Mouse (Mus musculus) 416B (cell line): Measurements from ENCODE around the gene Pxylp1.

Experiments used
- DNase-seq: peaks from one replicate; pipeline ENCODE4 v3.0.0; 2011; ENCODE audit warnings: low read depth

Pxylp1 gene

GRCm38 (mm10) chr9:96892546-96892945 is at the start of gene Pxylp1:
Gene Pxylp1, minus strand, starts transcription at chr9:96892669.
- DNase-seq: no peak

- DNase-seq: no peak
These were observed 46.4 kb upstream of the Pxylp1 start for GRCm38 (mm10) chr9:96938887-96939286.

GRCm38 (mm10) chr9:96936427-96936826 is 44.0 kb upstream of the Pxylp1 start:
- DNase-seq: peak; percentile 70

GRCm38 (mm10) chr9:96935556-96936300 is 43.3 kb upstream of the Pxylp1 start:
- peak; percentile 92 for DNase-seq

GRCm38 (mm10) chr9:96934816-96935215 is 42.3 kb upstream of the Pxylp1 start:
- DNase-seq: peak; percentile 14

GRCm38 (mm10) chr9:96932751-96933150 is 40.3 kb upstream of the Pxylp1 start:
- DNase-seq: no peak

GRCm38 (mm10) chr9:96923577-96924316 is 31.3 kb upstream of the Pxylp1 start:
- DNase-seq: no peak

- no peak for DNase-seq
These were observed 30.6 kb upstream of the Pxylp1 start for GRCm38 (mm10) chr9:96923119-96923518.

GRCm38 (mm10) chr9:96916620-96917538 is 24.4 kb upstream of the Pxylp1 start:
- DNase-seq: peak; percentile 93

GRCm38 (mm10) chr9:96916076-96916475 is 23.6 kb upstream of the Pxylp1 start:
- no peak for DNase-seq

- no peak for DNase-seq
These were observed 22.4 kb upstream of the Pxylp1 start for GRCm38 (mm10) chr9:96914851-96915250.

GRCm38 (mm10) chr9:96914005-96914404 is 21.5 kb upstream of the Pxylp1 start:
- no peak for DNase-seq

GRCm38 (mm10) chr9:96909503-96909902 is 17.0 kb upstream of the Pxylp1 start:
- DNase-seq: no peak

- no peak for DNase-seq
These were observed 16.3 kb upstream of the Pxylp1 start for GRCm38 (mm10) chr9:96908737-96909136.

GRCm38 (mm10) chr9:96904360-96905355 is 12.2 kb upstream of the Pxylp1 start:
- peak; percentile 59 for DNase-seq

GRCm38 (mm10) chr9:96899717-96900116 is 7.2 kb upstream of the Pxylp1 start:
- peak; percentile 97 for DNase-seq

GRCm38 (mm10) chr9:96899004-96899403 is 6.5 kb upstream of the Pxylp1 start:
- DNase-seq: peak; percentile 62

- peak; percentile 84 for DNase-seq
These were observed 4.2 kb upstream of the Pxylp1 start for GRCm38 (mm10) chr9:96896690-96897089.

GRCm38 (mm10) chr9:96893582-96893981 is 1.1 kb upstream of the Pxylp1 start:
- peak; percentile 31 for DNase-seq

GRCm38 (mm10) chr9:96891341-96892330 is 833 bp downstream of the Pxylp1 start:
- peak; percentile 25 for DNase-seq
